Mouse (Mus musculus): ENCODE data around the gene Prickle1.

The Prickle1 gene

GRCm38 (mm10) chr15:93594888-93595698 is 598 bp downstream of the Prickle1 start:
- DNase-seq (ENCODE audit: low read depth, low spot score): no peak

GRCm38 (mm10) chr15:93594296-93594887 is 1.3 kb downstream of the Prickle1 start:
- no peak for DNase-seq (ENCODE audit: low read depth, low spot score)

GRCm38 (mm10) chr15:93592596-93592995 is 3.1 kb downstream of the Prickle1 start:
- no peak for DNase-seq (ENCODE audit: low read depth, low spot score)

- peak; percentile 49 for DNase-seq (ENCODE audit: low read depth, low spot score)
Observed at GRCm38 (mm10) chr15:93591831-93592321, 3.8 kb downstream of the Prickle1 start.

DNA sequence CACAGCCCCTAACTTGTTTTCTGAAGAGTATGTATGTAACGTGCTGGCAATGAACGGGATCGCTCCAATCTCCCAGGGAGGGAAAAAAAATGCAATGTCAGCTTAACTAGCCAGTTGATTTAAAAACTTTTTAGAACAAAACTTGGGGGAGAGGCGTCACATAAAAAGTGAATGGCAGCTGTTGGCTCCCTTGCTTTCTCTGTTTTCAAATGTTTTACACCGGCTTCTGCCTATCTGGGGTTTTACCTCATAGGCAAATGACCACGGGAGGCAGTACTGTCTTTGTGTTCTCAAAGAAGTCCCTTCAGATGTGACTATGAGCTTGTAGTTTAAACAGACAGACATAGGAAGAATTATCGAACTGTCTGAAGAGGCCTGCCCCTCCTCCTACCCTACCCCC is 4.3 kb downstream of the Prickle1 start:
- DNase-seq (ENCODE audit: low read depth, low spot score): no peak

- DNase-seq (ENCODE audit: low read depth, low spot score): no peak
Observed at GRCm38 (mm10) chr15:93588401-93588800, 7.3 kb downstream of the Prickle1 start.

DNA sequence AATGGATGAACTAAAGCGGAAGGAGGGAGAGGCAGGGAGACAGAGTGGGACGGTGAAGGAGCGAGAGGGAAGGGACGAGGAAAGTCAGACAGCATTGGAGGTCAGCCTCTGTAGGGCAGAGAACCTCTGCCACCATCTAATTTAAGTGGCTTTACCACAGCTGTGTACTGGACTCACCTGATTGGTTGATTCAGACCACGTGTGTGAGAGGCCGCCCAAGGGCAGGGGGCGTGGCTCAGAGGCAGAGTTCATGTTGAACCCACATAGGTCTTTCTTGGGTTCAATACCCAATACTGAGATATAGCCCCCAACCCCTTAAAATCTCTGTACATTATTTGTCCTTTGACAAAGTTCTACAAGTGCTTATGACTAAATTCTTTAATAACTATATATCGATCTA is 8.0 kb downstream of the Prickle1 start:
- no peak for DNase-seq (ENCODE audit: low read depth, low spot score)

DNA sequence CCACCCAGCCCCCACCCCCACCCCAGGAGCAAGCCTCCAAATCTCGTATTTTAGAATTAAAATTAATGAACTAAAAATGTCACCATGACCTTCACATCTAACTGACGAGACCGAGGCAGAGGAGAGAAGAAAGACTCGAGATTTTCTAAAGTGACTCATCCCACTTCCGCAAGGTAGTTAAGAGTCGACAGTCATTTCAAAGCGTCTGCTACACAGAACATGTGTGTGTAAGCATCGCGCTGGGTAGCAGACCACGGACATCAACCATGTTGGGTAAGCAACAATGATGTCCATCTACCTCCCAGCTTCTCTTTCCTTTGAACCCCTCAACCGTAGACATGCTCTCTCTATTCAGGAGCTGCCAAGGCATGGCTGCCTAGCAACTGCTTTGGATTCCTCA is 12.6 kb downstream of the Prickle1 start:
- no peak for DNase-seq (ENCODE audit: low read depth, low spot score)

- DNase-seq (ENCODE audit: low read depth, low spot score): no peak
Observed at GRCm38 (mm10) chr15:93581736-93582135, 14.0 kb downstream of the Prickle1 start.

- DNase-seq (ENCODE audit: low read depth, low spot score): no peak
Observed at GRCm38 (mm10) chr15:93579899-93580298, 15.8 kb downstream of the Prickle1 start.

DNA sequence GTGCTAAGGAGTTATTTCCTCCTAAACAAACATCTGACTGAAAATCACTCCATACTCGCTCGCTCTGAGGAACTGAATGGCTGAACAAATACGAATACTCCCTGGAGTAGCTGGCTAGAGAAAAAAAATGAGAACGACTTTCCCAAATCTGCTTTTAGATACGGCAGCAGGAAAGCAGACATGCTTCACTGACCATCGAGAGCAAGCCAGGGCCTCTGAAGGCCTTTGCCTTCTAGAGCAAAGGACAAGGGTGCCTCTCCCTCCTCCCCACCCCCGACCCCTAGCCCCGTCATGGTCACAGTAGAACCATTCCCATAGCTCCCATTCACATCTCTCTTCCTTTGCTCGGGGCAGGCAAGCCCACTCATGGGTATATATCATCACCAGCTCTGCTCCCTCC is 16.6 kb downstream of the Prickle1 start:
- no peak for DNase-seq (ENCODE audit: low read depth, low spot score)

DNA sequence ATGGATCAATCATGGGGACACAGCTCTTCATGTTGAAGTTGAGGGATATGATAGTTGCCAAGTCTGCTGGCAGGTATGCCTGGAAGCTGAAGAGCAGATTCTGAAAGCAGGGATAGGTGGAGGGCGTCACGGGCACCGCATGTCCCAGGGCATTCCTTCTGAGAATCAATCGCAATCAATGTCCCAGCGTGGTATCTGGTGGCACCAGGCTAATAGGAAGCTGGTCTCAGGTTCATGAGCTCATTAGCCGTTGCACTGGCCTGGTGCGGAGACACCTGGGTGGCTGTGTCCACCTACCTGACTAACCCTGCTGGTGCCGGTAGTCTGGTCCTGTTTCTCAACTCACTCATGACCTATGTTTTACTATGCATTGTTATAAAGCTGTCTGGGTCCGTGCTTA is 19.3 kb downstream of the Prickle1 start:
- DNase-seq (ENCODE audit: low read depth, low spot score): no peak

GRCm38 (mm10) chr15:93575884-93576283 is 19.8 kb downstream of the Prickle1 start:
- DNase-seq (ENCODE audit: low read depth, low spot score): peak; percentile 78

GRCm38 (mm10) chr15:93572889-93573288 is 22.8 kb downstream of the Prickle1 start:
- DNase-seq (ENCODE audit: low read depth, low spot score): no peak

- no peak for DNase-seq (ENCODE audit: low read depth, low spot score)
Observed at GRCm38 (mm10) chr15:93570881-93571495, 24.7 kb downstream of the Prickle1 start.

- DNase-seq (ENCODE audit: low read depth, low spot score): no peak
Observed at GRCm38 (mm10) chr15:93568911-93569310, 26.8 kb downstream of the Prickle1 start.

DNA sequence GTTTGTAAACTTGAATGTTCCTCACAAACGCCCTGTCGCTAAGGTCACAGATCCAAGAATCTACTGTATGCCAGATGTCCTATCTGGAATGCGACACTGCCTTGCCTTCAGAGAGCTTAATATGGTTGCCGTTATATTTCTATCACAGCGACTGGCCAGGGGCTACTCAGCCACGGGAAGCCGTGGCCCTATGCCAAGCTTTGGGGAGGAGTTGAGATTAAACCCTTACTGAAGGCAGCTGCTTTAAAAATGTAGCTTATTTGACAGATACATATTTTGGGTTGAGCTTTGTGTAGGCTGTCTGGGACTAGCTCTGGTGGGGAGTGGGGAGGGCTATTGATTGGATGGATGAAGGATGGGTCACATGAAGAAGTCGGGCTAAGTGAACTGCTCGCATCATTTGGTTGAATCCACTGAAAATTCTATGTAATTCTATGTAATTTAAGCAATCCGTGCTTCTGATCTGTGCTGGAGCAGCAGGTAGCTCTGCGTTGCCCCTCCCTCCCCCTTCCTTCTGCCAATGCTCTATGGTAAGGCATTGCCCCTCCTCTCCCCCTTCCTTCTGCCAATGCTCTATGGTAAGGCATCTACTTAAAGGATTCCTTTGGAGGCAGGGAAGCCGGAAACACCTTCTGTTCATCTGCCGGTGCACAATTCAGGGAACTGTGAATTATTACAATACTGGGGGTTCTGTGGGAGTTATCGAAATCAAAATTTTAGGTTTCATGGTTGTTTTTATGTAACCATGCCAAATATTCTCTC is 28.0 kb downstream of the Prickle1 start:
- DNase-seq (ENCODE audit: low read depth, low spot score): no peak

DNA sequence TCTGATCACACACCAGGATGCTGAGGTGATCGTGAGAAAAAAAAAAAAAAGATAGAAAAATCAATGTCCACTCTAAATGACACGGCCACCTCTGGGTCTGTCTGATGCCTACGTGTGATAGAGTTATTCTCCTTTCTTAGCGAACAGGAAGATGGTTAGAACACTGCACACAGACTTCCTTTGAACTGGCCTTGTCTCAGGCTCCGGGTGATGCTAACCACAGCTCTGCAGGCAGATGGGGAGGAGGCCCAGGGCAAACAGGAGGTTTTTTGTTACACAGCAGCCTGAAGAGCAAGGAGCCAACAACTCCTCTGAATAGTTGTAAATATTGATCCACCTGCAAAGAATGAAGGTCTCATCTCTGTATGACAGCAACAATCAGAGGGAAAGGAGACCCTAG is 32.2 kb downstream of the Prickle1 start:
- DNase-seq (ENCODE audit: low read depth, low spot score): no peak

- no peak for DNase-seq (ENCODE audit: low read depth, low spot score)
Observed at GRCm38 (mm10) chr15:93561540-93561939, 34.2 kb downstream of the Prickle1 start.

GRCm38 (mm10) chr15:93558421-93558820 is 37.3 kb downstream of the Prickle1 start:
- DNase-seq (ENCODE audit: low read depth, low spot score): no peak

GRCm38 (mm10) chr15:93555719-93556118 is 40.0 kb downstream of the Prickle1 start:
- no peak for DNase-seq (ENCODE audit: low read depth, low spot score)
